Mouse (Mus musculus): Measurements from ENCODE around the gene Naaa.
A peak's percentile ranks its signal among the peaks of the same experiment; 100 is the strongest.

Naaa gene

DNA sequence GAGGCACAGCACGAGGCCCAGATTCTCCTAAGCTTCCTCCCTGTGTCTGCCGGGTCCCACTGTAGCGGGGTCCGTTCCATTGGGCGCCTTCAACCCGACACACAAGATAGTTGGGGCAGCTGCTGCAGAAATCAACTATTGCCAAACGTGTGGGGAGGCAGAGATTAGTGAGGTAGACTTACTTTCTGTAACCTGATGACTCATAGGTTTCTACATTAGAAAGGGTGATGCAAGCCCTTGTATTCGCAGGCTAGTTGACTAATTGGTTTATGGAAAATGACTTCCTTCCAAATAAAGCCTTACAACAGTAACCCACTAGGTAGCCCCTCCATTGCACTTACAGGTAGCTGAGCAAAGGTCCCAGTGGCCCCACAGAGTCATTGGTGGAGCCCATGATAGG lies 15.3 kb downstream of the Naaa start:
- DNase-seq, result no peak

DNA sequence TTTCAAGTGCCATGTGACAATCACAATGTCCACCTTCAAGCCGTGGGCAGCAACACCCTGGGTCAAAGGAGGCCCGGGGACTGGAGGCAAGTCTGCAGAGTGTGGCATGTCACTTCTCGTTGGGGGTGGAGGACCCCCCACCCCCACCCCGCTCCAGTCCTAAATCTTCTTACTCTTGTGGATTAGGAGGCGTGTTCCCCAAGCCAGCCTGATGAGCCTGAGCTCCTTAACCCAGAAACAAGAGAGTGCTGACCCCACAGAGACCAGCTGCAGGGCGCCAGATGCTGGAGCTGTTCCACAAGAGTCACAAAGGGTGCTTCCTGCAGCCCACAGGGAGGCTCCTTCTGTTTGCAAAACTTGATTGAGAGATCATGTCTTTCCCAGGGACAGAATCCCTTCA lies 21.8 kb downstream of the Naaa start, which contains the start of gene Ppef2:
Gene Ppef2 (minus strand): TSS at position 61 of the 400 bp plus-strand sequence.
- DNase-seq, result no peak

DNA sequence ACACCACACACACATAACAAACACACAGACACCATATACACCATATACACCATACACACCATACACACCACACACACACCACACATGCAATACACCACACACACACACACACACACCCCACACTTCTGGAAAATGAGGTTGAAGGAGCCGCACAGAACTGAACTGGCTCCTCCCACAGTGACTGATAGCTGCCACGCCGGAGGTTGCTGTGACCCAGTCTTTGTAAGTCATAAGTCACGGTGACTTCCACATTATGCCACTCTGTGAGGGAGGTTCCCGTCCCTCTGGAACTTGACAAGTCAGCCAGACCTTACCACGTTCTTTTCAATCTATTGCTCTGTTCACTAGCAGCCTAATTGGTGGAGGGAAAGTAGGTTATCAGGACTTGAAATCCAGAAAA lies 23.5 kb downstream of the Naaa start:
- DNase-seq, result no peak

DNA sequence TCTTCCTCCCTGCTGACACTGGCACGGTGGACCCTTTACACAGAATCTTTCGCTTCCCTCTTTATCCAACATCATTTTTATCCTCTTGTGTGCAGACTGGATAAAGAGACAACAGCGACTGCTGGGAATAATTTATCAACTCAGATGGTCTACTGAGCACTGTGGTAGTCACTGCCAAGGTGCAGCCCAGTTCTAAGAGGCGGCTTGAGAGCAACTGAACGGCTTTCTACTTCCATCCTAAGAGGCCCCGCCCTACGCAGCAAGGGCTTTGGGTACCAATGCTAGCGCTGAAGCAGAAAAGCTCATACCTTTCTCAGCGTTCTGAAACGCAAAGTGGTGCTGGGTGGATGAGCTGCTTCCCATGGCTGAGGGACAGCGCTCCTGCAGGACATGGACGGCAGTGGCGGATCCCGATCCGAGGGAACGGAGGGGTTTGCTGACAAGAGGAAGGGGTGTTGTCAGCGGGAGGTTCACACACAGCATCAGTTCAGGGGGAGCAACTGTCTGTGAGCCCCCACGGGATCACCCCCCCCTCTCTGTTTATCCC lies 25.1 kb downstream of the Naaa start:
- DNase-seq, result no peak

DNA sequence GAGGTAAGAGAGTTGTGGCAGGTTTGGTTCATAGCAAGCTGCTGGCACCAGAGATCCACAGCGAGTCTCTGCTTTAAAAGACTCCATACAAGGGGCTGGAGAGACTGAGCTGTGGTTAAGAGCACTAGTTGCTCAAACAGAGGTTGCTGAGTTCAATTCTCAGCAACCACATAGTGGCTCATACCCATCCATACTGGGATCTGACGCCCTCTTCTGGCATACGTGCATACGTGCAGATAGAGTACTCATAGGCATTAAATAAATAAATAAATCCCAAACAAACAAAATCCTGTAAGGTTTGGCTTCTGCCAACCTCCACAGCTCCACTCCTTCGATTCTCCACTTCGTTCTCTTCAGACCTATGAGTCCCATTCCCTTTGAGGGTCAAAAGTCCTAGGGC lies 25.9 kb downstream of the Naaa start:
- DNase-seq, result no peak

DNA sequence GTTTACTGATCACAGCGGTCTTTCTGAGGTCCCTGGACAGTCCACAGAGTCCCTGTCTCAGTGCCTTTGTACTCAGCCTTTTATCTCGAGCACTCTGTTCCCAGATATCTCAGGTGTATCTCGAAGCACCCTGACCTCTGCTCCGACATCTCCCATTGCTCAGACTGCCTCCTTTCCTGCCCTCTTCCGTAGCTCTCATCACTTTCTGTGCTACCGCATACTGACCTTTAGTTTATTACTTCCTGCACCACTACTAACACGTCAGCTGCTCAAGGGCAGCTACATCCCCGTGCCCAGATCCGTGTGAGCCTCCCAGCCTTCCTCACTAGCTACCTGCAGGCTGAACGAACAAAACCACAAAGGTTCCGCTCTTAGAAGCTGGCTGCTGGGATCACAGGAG lies 29.4 kb downstream of the Naaa start:
- no peak for DNase-seq

DNA sequence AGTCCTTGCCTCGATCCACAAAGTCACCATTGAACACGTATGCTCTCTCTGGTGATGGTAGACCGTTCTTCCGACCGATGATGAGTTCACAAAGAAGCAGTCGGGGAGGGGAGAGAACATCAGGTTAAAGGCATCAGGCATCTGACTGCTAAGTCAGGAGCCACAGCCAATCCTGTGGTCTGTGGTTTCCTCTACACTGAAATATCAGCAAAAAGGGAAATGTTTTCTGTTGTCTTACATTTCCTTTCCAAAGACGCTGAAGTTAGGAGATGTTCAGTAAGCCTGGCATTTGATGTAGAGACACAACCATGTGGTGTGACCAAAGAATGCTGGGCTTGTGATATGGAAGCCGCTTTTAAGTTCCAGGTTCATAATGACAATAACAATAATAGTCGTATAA lies 32.5 kb downstream of the Naaa start:
- DNase-seq, result peak; percentile 34

DNA sequence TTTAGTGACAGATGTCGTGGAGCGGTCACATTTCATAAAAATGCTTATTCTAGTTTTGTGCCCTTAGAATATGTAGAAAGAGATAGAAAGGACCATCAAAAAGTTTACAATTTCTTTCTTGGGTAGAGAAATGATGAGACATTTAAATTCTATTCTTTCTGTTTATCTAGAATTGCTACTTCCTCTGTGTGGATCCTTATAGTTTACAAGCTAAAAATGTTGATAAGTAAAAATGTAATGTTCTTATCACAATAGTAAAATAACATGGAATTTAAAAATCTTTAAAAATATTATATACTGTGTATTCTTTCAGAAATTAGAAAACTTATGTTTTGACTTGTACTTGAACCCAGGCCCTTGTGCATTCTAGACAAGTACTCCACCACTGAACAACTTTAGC lies 33.1 kb downstream of the Naaa start:
- DNase-seq, result no peak

DNA sequence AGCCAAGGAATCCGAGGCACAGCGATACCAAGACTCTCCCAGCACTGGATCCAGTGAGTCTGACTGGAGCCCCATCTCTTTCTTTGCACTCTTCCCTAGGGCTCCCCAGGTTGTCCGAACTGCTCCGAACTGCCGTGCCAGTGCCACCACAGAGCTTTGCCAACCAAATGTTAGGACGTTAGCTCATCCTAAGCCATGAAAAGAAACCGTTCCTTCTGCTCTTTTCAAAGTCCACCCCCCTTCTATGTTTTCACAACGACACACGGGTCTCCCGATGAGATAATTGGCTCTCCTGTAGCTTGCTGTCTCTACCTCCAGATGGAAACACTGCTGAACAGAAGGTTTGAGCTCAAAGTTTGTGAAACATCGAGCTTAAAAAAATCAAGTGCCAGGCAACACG lies 37.2 kb downstream of the Naaa start:
- DNase-seq, result no peak

DNA sequence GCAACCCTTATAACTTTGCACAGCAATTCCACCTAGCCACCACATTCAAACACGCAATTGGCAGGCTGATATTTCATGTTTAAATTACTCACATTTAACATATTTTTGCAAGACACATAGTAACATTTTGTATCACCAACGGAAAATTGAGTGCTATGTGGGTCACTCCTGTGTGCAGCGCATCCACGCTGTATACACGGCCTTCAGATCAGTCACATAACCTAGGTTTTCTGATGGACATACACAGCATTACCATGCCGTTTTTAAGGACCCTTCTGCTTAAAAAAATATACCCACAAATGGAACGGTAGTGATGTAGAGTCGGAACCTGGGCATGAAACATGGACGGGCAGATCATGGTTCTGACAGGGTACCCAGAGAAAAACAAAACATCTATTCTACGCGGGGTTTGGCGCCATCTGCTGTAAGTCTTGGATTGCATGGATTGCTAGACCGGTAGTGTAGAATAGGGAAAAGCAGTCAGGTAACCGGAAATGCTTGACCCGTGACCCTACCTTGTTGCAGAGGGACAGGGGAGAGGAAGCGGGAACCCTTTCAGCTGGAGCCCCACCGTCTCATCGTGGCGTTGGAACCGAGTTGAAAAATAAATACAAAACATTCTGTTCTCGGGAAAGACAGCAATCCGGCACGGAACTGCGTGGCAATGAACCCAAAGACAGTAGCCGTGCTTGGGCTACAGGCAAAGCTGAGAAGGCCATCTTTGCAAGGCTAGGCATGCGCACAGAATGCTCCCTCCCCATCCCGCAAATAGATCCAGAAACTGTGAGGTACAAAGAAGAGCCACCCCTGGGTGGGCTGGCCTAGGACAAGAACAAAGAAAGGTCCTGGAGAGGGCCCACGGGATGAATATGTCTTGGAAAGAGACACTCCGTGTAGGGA lies 38.4 kb downstream of the Naaa start:
- DNase-seq, result peak; percentile 75

DNA sequence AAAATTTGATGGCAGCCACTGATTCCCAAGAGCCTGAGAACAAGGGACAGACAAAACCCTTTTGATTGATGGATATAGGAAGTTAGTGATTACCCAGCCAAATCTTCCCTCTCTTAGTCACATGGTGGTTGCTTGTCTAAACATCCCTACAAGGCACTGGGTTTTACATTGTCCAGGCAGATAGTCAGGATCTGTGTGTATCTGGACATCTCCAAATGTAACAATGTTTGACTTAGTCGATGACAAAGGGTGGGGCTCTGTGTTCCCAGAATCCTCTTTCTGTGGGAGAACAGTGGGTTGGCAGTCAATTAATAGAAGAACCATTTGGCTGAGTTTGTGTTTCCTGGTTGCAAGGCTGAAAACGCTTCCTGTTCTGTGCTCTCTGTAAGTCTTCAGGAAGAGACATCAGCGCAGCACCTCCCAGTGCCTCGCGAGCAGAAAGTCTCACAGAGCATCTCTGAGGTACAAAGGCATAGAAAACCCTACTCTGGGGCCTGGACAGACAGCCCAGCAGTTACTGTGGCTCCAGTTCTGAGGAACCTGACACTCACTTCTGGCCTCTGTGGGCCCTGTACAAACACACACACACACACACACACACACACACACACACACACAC lies 42.9 kb downstream of the Naaa start:
- DNase-seq, result peak; percentile 16

DNA sequence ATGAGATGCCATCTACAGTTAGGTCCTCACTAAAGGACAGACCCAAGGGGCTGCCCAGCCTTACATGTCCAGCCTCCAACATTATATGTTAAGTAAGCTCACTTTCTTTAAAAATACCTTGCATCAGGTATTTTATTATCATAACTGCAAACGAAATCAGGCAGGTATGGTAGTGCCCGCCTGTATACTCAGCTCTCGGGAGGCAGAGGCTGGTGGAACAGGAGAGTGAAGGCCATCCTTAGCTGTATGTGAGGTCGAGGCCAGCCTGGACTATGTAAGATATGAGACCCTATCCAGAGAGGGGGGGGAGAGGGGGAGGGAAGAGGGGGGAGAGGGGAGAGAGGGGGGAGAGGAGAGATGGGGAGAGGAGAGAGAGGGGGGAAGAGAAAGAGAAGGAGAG lies 44.6 kb downstream of the Naaa start:
- no peak for DNase-seq

DNA sequence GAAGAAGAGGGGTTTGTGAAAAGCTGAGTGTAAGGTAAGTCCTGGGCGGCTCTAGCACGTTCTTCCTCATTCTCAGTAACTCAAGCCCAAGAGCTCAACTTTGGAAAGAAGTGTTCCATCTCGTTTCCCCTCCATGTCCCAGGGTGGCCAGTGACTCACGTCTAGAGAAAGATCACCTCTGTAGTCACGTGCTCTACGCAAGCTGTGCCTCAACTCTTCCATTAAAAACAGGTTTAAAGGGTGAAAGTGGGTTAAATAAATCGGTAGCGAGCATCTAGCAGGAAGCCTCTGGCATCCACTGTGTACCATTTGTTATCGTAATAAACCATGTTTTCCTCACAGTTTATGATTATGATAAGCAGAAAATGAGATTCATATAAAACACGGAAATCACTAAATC lies 46.1 kb downstream of the Naaa start:
- no peak for DNase-seq

DNA sequence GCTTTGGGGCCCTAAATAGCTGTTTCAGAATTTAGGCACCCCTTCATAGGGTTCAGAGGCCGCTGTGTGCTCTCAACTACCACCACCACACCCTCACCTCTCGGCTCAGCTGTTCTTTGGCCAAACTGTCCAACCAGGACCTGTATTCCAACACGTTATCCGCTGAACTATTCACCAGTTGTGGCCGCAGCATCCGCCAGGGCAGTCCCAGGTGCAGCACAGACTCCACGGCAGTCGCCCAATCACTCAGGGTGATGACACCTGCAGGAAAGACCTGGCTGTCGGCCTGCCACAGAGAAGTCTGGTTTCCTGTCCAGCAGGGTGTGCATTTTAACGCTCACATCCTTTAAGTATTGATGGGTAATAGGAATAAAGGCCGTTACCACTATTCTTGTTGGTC lies 47.7 kb downstream of the Naaa start:
- no peak for DNase-seq

DNA sequence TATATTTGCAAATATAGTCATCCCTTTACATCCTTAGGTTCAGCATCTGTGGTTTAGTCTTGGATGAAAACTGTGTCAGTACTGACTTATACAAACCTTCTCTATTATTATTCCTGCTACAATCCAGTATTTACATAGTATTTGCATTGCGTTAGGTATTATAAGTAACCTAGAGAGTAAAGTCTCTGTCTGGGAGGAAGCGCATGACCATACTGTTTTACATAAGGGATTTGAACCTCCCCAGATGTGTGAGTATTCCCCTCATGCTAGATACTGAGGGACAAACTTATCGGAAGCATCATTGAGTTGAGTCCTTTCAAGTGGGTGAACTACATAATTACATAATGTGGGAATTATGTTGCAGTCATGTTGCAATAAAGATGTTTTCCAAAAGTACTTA lies 48.5 kb downstream of the Naaa start:
- DNase-seq, result no peak

DNA sequence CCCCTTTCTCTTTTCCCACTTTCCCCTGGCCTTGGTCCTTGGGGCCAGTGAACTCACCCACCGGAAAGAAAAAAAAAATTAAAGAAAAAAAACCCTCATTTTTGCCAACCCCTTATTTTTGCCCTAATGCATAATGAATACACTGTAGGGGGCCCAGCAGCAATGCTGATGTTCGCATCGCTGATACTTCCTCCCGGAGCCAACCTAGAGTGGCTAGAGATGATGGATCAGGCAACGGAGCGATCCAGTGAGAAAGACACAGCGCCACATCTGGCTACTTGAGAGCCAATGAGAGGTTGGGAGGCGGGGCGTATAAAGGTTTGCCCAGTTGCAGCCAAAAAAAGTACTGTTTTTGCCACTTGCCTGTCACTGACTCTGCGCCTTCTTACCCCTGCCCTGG lies 49.2 kb downstream of the Naaa start:
- DNase-seq, result no peak

DNA sequence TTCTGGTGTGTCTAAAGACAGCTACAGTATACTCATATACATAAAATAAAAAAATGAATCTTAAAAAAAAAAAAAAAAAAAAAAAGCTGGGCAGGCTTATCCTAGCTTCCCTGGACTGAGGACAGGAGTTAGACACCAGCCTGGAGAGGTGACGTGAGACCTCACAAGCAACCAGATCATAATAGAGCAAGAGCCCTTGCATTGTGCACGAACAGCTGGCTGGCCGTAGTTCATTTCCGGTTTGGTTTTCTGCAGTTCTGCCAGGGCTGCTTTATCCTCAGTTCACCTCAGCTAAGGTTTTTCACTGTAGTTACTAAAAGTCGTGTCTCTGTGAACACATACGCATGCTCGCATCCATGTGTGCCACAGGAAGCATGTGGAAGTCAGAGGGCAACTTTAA lies 50.2 kb downstream of the Naaa start:
- DNase-seq, result no peak

DNA sequence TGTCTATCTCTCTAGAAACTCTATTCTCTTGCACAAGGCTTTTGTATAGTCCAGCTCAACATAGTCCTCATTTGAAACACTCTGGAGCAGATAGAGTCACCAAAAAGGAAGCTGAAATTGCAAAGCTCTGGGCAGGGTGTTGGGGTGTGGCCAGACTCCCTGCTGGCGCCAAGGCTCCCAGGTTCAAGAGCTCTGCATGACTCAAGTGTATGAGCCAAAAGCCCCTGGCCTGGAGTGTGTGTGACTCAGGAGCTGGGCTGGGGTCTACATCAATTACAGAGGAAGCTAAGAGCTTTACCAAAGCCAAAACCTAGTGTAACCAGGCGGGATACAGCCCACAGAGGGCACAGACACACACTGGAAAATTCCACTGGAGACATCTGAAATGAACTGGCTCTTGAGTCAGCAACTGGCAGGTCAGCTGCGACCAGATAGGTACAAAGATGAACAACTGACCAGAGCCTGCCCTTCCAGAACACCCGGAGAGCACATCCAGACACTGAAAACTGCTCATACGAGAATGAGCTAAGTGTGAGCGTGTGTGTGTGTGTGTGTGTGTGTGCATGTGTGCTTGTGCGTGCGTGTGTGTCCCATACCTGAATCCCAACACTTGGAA lies 57.6 kb downstream of the Naaa start:
- no peak for DNase-seq

DNA sequence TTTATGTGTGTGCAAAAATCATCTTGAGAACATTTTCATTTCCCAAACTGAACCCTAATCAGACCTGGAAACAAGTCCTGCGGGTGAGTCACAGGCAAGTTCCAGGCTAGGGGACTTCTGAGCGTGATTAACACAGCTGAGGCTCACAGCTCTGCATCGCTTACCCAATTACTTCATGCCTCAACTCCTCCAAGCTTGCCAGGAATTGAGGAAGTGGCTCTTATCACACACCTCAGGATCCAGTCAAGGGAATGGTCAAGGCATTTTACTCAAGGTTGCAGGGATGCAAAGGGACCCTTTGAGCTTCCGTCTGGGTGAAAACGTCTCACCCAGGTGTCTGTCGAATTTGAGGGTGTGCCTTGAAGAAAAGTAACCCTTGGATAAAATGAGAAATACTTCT lies 58.1 kb downstream of the Naaa start:
- DNase-seq, result no peak

DNA sequence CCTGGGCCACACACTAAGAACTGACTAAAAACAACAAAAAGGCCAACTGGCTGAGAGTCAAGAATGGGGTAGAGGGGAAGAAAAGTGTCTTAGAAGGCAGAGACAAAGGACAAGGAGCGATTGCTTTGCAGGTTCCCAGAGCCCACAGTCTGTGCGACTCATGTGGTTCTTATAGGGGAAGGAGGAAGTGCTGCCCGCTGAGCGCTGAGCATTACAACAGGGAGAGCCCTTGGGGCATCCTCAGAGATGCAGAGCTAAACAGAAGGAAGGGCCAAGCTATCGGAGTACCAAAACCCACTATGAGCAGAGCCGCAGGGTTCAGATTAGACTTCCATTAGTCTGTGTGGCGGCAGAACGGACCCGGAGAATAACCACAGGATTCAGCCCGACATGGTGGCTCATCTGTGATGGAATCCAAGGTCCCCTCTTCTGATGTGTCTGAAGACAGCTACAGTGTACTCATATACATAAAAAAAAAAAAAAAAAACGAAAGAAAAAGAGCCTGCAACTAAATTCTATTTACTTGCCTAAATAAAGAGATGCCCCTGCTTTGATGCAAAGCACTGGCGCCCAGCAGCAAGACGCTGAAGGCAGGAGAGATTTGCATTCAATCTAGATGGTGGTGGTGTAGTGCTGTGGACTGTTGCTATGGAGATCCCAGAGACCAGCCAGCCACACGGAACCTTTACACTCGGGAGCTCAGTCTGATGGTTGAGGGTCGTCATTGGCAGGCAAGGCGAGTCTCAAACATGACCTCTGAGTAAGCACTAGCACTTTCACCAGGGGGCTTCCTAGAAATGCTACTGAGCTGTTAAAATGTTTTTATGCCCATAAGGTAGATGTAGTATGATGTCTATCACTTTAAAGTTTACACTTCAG lies 58.8 kb downstream of the Naaa start:
- no peak for DNase-seq

DNA sequence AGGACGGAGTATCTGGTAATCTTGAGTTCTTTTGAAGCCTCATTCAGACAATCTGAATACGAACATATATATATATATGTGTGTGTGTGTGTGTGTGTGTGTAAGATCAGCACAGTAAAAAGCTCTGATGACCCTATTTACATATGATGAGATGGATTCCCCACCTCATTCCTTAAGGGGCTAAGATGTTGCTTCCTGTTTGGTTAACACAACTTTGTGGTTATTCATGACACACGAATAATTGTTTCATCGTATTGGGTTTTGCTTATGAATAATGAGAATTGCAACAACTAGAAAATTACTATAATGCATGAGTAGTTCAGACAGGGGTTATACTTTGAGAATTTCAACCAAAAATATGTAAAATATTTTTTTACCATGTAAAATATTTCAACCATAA lies 62.7 kb downstream of the Naaa start, which contains the start of gene U90926:
Gene U90926 (minus strand): TSS at position 101 of the 400 bp plus-strand sequence.
- no peak for DNase-seq

DNA sequence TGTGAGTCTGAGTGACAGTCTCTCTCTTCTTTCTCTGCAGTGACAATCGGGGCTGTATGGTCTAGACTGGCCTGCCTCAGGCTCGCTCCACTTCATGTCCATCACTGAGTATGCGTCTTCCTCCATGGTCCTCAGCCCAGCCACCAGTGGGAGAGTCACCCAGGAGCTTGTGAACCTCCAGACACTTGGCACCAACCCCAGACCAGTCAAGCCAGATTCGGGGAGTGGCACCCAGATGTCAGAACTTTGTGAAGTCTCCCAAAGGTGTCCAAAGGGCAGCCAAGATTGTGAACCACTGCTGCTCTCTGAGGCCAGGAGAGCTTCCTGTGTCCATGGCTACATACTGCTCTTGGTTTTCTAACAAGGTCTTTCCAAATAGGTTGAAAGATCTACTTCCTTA lies 65.7 kb downstream of the Naaa start:
- DNase-seq, result no peak

DNA sequence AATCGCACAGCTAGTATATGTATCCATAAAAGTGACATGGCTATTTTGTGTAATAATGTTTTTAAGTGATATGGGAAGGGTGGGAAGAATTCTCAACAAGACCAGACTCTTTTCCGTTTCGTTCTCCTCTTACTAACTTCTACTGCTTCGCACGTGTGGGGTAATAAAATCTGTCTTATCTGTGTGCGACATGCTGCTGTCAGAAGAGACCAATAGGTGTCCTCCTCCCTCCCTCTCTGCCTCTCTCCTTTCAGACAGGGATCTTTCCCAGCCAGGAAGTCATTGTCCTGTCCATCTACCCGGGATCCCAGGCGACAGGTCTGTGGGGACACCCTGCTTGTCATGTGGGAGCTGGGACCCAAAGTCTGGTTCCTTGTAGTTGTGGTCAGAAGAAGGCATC lies 67.8 kb downstream of the Naaa start:
- DNase-seq, result no peak

Measured in thymus, postnatal 4 days (tissue).